Mouse (Mus musculus): Measurements from ENCODE around the gene Erich3. TPM values are rescaled to one million over a fixed set of nuclear protein-coding genes. Genes with fewer than 3 reads are reported as not detected.
A peak's percentile ranks its signal among the peaks of the same experiment; 100 is the strongest.

Gene Erich3
- polyA plus RNA-seq, 1 experiment = not detected

DNA sequence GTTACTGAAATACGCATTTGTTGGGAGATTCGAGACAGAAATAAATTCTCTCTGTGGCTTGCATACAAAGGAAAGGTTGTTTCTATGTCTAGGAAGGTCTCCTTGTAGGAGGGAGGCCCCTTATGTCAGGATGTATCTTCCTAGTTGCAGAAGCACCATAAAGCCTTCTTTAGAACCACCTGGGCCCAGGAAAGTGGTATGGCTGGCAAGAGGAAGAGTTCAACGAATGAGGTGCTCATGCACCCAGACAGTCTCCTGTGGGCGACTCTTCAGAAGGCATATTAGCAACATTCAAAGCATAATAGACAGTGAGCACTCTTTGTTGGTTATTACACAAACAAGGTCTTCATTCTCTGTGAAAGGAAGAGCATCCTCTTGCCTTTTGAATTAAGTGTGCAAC, 977 bp downstream of the Erich3 start:
- 30% methylated on average over 4 of the region's 4 CpGs for WGBS
- no peak for TF ChIP-seq CTCF (IDR thresholded peaks at IDR 0.05; ENCODE audit: insufficient read depth, low read depth, low read length)
- Histone ChIP-seq H3K27ac (ENCODE audit: insufficient read depth, low read depth, low read length) (peak overlapping the region; percentile 49), H3K4me3 (ENCODE audit: insufficient read depth, low read depth, low read length) (no peak overlapping the region), H3K4me1 (ENCODE audit: control insufficient read depth, insufficient read depth, low read length) (peaks cover 11% of the 10 kb centered on the region)

DNA sequence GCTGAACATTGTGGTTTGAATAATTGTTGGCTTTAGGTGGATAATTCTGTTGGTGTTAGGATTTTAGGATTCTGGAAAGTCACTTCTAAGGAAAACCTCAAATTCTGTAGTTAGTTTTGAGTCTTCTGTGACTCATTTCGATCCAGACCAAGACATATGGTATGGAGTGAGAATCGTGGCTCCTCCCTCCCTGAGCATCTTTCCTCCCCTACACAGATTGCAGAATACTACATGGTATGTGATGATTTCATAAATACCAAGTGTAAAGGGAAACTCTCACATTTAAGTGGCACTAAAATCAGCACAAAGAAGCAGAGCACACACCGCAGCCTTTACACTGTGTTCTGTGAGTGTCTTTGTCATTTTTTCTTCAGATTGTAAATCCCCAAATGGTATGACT, 4.8 kb downstream of the Erich3 start:
- TF ChIP-seq POLR2A (IDR thresholded peaks at IDR 0.05; ENCODE audit: insufficient read depth, low read depth, low read length) (no peak), CTCF (IDR thresholded peaks at IDR 0.05; ENCODE audit: insufficient read depth, low read depth, low read length) (no peak)
- 84% methylated on average over 3 of the region's 3 CpGs for WGBS
- H3K27ac ChIP-seq (ENCODE audit: insufficient read depth, low read depth, low read length) = no peak overlapping the region
- H3K4me1 ChIP-seq (ENCODE audit: control insufficient read depth, insufficient read depth, low read length) = peaks cover 4% of the 10 kb centered on the region
- H3K4me3 ChIP-seq (ENCODE audit: insufficient read depth, low read depth, low read length) = no peak overlapping the region

DNA sequence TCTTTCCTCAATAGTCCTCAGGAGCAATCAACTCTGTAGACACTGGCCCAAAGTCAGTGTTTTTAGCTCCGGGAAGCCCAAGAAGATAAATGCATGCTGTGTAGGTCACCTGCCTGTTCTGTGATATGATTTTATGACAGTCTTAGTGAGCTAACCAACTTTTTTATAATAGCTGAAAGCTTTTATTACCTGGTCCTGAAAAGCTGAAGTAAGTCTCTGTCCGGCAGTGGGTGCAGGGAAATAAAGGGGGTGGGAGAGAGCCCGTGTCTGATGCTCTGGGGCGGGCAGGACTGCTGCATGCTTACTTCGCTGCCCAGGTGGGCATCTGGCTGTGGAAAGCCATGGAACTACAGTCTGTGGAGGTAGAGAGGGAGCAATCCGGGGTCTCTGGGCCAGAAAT, 6.9 kb downstream of the Erich3 start:
- TF ChIP-seq POLR2A (IDR thresholded peaks at IDR 0.05; ENCODE audit: insufficient read depth, low read depth, low read length) (no peak), CTCF (IDR thresholded peaks at IDR 0.05; ENCODE audit: insufficient read depth, low read depth, low read length) (no peak)
- 94% methylated on average over 6 of the region's 6 CpGs for WGBS
- H3K27ac ChIP-seq (ENCODE audit: insufficient read depth, low read depth, low read length) = no peak overlapping the region
- peaks cover 4% of the 10 kb centered on the region; the same call in 1 of the 2 replicates for H3K4me1 ChIP-seq (ENCODE audit: control insufficient read depth, insufficient read depth, low read length)
- no peak overlapping the region for H3K4me3 ChIP-seq (ENCODE audit: insufficient read depth, low read depth, low read length)

DNA sequence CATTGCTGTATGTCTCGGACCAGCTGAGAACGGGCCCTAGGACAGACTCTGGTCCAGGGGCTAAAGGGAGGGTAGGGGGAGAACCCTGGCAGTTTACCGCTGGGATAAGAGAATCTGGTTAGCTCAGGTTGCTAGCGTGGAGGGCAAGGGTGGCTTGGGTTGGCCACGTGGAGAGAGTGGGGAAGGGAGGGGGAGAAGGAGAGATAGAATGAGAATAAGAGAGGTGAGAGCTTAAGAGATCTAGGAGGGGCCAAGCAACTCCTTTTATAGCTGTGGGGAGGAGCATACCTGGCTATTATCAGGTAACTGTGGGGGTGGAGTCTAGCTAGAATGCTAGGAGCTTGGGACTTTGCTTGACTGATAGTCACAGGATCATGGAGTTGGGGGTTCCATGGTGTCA, 7.4 kb downstream of the Erich3 start:
- TF ChIP-seq CTCF (IDR thresholded peaks at IDR 0.05; ENCODE audit: insufficient read depth, low read depth, low read length) = no peak
- TF ChIP-seq POLR2A (IDR thresholded peaks at IDR 0.05; ENCODE audit: insufficient read depth, low read depth, low read length) = no peak
- Histone ChIP-seq H3K27ac (ENCODE audit: insufficient read depth, low read depth, low read length) (no peak overlapping the region), H3K4me1 (ENCODE audit: control insufficient read depth, insufficient read depth, low read length) (peaks cover 4% of the 10 kb centered on the region; the same call in 1 of the 2 replicates), H3K4me3 (ENCODE audit: insufficient read depth, low read depth, low read length) (no peak overlapping the region)
- 84% methylated on average over 5 of the region's 5 CpGs for WGBS

DNA sequence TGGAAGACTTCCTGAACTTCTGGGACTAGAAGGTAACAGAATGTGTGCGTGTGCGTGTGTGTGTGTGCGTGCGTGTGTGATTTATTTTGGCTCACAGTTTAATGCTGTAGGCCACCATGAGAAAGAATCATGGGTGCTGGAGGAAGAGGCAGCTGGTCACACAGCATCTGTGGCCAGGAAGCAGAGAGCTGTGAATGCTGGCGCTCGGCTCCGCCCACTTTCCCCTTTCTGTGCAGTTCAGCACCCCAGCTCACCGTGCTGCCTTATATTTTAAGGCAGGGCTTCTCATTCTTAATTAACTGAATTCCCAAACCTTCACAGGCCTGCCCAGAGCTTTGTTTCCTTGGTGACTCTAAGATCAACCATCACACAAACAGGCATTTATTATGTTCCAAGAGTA, 9.7 kb downstream of the Erich3 start:
- Histone ChIP-seq H3K4me1 (ENCODE audit: control insufficient read depth, insufficient read depth, low read length) (peaks cover 4% of the 10 kb centered on the region; the same call in 1 of the 2 replicates), H3K4me3 (ENCODE audit: insufficient read depth, low read depth, low read length) (no peak overlapping the region), H3K27ac (ENCODE audit: insufficient read depth, low read depth, low read length) (no peak overlapping the region)
- TF ChIP-seq POLR2A (IDR thresholded peaks at IDR 0.05; ENCODE audit: insufficient read depth, low read depth, low read length) = no peak
- TF ChIP-seq CTCF (IDR thresholded peaks at IDR 0.05; ENCODE audit: insufficient read depth, low read depth, low read length) = no peak
- WGBS = 67% methylated on average over 8 of the region's 8 CpGs

DNA sequence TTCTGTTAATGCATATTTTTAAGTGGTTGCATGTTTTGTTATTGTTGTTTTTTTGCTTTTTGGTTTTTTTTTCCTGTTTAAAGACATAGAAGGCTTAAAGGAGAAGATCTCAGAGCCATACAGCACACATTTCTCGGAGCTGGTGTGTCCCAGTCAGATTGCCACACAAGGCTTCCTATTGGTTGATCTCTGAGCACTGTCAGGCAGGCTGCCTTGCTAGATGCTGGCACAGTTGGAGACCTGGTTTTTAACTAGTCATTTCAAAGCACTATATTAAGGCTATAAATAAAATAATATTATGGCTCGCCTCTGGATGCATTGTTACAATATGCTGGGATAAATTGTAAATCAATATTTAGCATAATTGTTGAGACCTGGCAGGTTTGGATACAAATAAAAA, 18.9 kb downstream of the Erich3 start:
- no peaks in the 10 kb centered on the region for H3K4me1 ChIP-seq (ENCODE audit: control insufficient read depth, insufficient read depth, low read length)
- TF ChIP-seq POLR2A (IDR thresholded peaks at IDR 0.05; ENCODE audit: insufficient read depth, low read depth, low read length) (no peak), CTCF (IDR thresholded peaks at IDR 0.05; ENCODE audit: insufficient read depth, low read depth, low read length) (no peak)
- H3K4me3 ChIP-seq (ENCODE audit: insufficient read depth, low read depth, low read length) = no peak overlapping the region
- WGBS = 68% methylated on average over 2 of the region's 2 CpGs
- no peak overlapping the region for H3K27ac ChIP-seq (ENCODE audit: insufficient read depth, low read depth, low read length)

DNA sequence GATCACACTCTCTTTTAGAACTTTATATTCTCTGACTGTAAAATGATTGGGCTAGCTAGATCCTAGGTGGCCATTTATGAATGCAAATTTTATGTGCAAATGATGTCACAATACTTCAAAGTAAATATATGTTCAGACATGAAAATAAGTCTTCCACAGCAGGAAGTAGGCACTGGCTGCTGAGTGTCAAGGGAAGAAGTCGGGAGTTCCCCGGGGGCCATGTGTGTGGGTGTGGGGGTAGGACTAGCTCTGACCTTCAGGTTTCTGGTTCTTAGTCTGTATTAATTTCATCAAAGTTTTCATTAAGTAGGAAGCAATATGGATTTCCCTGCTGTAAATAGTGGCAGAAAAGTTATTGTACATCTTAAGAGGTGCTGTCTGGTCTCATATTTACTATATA, 20.0 kb downstream of the Erich3 start:
- Histone ChIP-seq H3K27ac (ENCODE audit: insufficient read depth, low read depth, low read length) (no peak overlapping the region), H3K4me1 (ENCODE audit: control insufficient read depth, insufficient read depth, low read length) (no peaks in the 10 kb centered on the region), H3K4me3 (ENCODE audit: insufficient read depth, low read depth, low read length) (no peak overlapping the region)
- whole genome bisulfite sequencing = 90% methylated on average over 2 of the region's 2 CpGs
- TF ChIP-seq CTCF (IDR thresholded peaks at IDR 0.05; ENCODE audit: insufficient read depth, low read depth, low read length) (no peak), POLR2A (IDR thresholded peaks at IDR 0.05; ENCODE audit: insufficient read depth, low read depth, low read length) (no peak)

DNA sequence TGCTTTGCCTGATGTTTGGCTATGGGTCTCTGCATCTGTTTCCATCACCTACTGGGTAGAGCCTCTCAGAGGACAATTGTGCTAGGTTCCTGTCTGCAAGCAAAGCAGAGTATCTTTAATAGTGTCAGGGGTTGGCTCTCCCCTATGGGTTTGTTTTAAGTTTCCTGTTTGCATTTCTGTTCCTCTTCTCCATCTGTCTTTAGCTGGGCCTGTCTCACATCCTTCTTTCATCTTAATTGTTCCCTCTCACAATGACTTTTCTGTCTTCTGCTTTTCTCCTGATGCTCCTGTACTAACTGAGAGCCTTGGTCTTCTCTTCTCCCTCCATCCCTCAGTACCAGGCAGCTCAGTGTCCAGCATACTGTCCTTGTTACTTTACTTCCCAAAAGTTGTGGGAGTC, 26.6 kb downstream of the Erich3 start:
- Histone ChIP-seq H3K4me1 (ENCODE audit: control insufficient read depth, insufficient read depth, low read length) (no peaks in the 10 kb centered on the region), H3K27ac (ENCODE audit: insufficient read depth, low read depth, low read length) (no peak overlapping the region), H3K4me3 (ENCODE audit: insufficient read depth, low read depth, low read length) (no peak overlapping the region)
- TF ChIP-seq POLR2A (IDR thresholded peaks at IDR 0.05; ENCODE audit: insufficient read depth, low read depth, low read length) = no peak
- TF ChIP-seq CTCF (IDR thresholded peaks at IDR 0.05; ENCODE audit: insufficient read depth, low read depth, low read length) = no peak

DNA sequence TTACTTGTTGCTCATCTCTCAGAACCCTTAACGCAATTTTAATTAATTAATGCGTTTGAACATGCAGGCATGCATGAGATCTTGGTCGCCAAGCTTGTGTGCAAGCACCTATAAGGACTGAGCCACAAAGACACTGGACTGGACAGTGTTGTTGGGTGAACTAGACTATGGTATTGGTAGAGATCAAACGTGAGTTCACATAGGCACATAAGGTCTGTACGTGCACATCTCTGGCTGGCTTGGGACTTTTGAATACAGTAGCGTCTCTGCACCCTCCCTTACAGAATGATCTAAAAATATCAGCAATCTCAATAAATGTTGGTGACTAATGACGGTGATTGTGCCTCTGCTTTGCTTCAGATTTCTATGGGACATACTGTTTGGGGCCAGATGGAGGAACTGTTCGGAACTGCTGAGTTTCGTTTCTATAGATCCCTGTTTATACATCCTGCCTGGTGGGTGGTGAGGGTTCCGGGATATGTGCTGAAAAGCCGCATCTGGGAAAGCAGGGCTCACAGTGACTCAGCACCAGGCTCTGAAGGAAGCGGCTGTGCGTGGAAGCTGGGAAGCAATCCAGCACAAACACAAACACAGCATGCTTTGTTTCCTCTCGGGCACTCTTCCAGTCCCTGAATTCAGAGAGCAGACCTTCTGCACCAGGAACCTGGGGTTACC, 28.4 kb downstream of the Erich3 start:
- TF ChIP-seq CTCF (IDR thresholded peaks at IDR 0.05; ENCODE audit: insufficient read depth, low read depth, low read length) = no peak
- TF ChIP-seq POLR2A (IDR thresholded peaks at IDR 0.05; ENCODE audit: insufficient read depth, low read depth, low read length) = no peak
- Histone ChIP-seq H3K4me3 (ENCODE audit: insufficient read depth, low read depth, low read length) (no peak overlapping the region), H3K4me1 (ENCODE audit: control insufficient read depth, insufficient read depth, low read length) (no peaks in the 10 kb centered on the region), H3K27ac (ENCODE audit: insufficient read depth, low read depth, low read length) (peak overlapping the region; percentile 81)
- WGBS = 12% methylated on average over 14 of the region's 14 CpGs

DNA sequence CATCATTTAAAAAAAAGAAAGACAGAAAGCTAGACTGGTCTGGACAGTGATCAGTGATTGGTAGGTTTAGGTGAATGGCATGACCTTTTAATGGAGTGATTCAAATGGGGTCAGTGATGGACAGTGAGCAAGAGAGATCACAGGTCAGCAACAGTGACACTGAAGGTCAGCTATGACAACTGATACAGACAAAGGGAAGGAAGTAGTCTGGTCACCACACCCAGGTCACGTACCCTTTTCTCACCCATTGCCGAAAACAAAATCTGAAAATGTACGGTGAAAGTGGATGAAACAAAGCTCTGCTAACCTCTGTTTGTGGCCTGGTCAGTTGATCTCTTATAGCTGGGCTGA, 28.9 kb downstream of the Erich3 start:
- Histone ChIP-seq H3K27ac (ENCODE audit: insufficient read depth, low read depth, low read length) (peak overlapping the region; percentile 81), H3K4me3 (ENCODE audit: insufficient read depth, low read depth, low read length) (no peak overlapping the region), H3K4me1 (ENCODE audit: control insufficient read depth, insufficient read depth, low read length) (no peaks in the 10 kb centered on the region)
- WGBS = 77% methylated on average over 3 of the region's 3 CpGs
- TF ChIP-seq POLR2A (IDR thresholded peaks at IDR 0.05; ENCODE audit: insufficient read depth, low read depth, low read length) (no peak), CTCF (IDR thresholded peaks at IDR 0.05; ENCODE audit: insufficient read depth, low read depth, low read length) (no peak)
